Mouse (Mus musculus) lung, postnatal 0 days (tissue): ENCODE measurements at regions not wholly inside any gene's neighbourhood (a gene's known extent, or its start where the extent isn't known, plus 50 kb on each side); places are given as distances from the start of the nearest gene placed in this dataset.

Experiments
- ATAC-seq: fragments of 200-750 bp; cut with Nextera tagmentation; 2 replicates; pipeline ENCODE4 v1.8.0; 2017; ENCODE audit warnings: moderate library complexity
- DNase-seq: peaks from one replicate; pipeline ENCODE4 v3.0.0-alpha.2; 2016; ENCODE audit warnings: low spot score
- H3K27ac ChIP-seq: fragments of 300-500 bp; sonication (generic); 2 replicates; pipeline ENCODE4 v1.5.1; 2014; ENCODE audit warnings: antibody characterized with exemption, mild to moderate bottlenecking, low read length, mixed read lengths
- H3K27me3 ChIP-seq: fragments of 300-500 bp; sonication (generic); replicated peaks from 2 replicates; pipeline ENCODE4 v1.6.1; 2014; ENCODE audit warnings: low read length, mixed read lengths; ENCODE audit not compliant: insufficient read depth
- H3K36me3 ChIP-seq: fragments of 300-500 bp; sonication (generic); 2 replicates; pipeline ENCODE4 v1.6.1; 2014; ENCODE audit warnings: low read length, mixed read lengths; ENCODE audit not compliant: insufficient read depth
- H3K4me1 ChIP-seq: fragments of 300-500 bp; sonication (generic); 2 replicates; pipeline ENCODE4 v1.6.1; 2014; ENCODE audit warnings: antibody characterized with exemption, low read depth, low read length, mixed read lengths; ENCODE audit not compliant: insufficient read depth
- H3K4me2 ChIP-seq: fragments of 300-500 bp; sonication (generic); replicated peaks from 2 replicates; pipeline ENCODE4 v1.6.1; 2014; ENCODE audit warnings: low read depth, mild to moderate bottlenecking, low read length, moderate library complexity, mixed read lengths
- H3K4me3 ChIP-seq: fragments of 300-500 bp; sonication (generic); 2 replicates; pipeline ENCODE4 v1.5.1; 2014; ENCODE audit warnings: low read depth, low read length
- H3K9ac ChIP-seq: fragments of 300-500 bp; sonication (generic); replicated peaks from 2 replicates; pipeline ENCODE4 v1.6.1; 2014; ENCODE audit warnings: low read depth, mild to moderate bottlenecking
- H3K9me3 ChIP-seq: fragments of 300-500 bp; sonication (generic); 2 replicates; pipeline ENCODE4 v1.6.1; 2016; ENCODE audit warnings: low read length, mixed read lengths
- CTCF ChIP-seq: IDR thresholded peaks from 2 replicates; pipeline ENCODE4 v1.5.1; 2016; ENCODE audit warnings: antibody characterized with exemption, mild to moderate bottlenecking
- EP300 ChIP-seq: IDR thresholded peaks from 2 replicates; pipeline ENCODE4 v1.6.1; 2016; ENCODE audit warnings: antibody characterized with exemption, mild to moderate bottlenecking, control low read depth
- WGBS: fragments of 180-500 bp; shearing (Covaris S2); extraction: QIAGEN DNeasy Blood & Tissue Kit; methylation state at CpG from one replicate; pipeline ENCODE4 v1.1.7; 2014; 5-methylcytosine and 5-hydroxymethylcytosine counted together

DNA sequence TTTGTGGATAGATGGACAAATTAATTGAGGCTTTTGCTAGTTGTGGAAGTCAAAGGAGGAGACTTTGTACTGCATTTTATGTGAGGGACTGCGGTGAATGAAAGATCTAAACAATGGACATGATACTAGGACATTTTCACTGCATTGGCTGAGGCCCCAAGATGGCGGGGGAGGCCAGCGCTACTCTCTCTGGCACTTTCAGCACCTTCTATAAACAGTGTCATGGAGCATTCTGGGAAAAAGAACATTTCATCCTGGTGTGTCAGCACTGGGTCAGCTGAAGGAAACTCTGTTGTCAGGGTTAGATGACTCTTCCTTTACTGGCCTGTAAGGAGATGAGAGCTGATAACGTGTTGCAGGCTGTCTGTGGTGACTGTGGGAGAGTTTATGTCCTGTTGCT, 449.4 kb downstream of the Etnk1 start:
- H3K36me3 ChIP-seq: no peaks in the 10 kb centered on the region
- no peak overlapping the region for H3K4me3 ChIP-seq
- TF ChIP-seq CTCF (no peak), EP300 (no peak)
- no peak overlapping the region for H3K9ac ChIP-seq
- H3K4me1 ChIP-seq: no peaks in the 10 kb centered on the region
- DNase-seq (no peak), ATAC-seq (peak; percentile 25; the same call in 1 of the 2 replicates)
- no peak overlapping the region for H3K27ac ChIP-seq
- 79% methylated on average over 4 of the region's 4 CpGs for WGBS
- H3K27me3 ChIP-seq: no peaks in the 10 kb centered on the region
- no peaks in the 10 kb centered on the region for H3K9me3 ChIP-seq
- H3K4me2 ChIP-seq: no peak overlapping the region

- 44% methylated on average over 10 of the region's 10 CpGs for WGBS
- DNase-seq: peak; percentile 28
- H3K9ac ChIP-seq: no peak overlapping the region
- H3K27ac ChIP-seq: no peak overlapping the region
- peak; percentile 50; the same call in 1 of the 2 replicates for ATAC-seq
- H3K9me3 ChIP-seq: no peaks in the 10 kb centered on the region
- H3K4me3 ChIP-seq: no peak overlapping the region
- no peaks in the 10 kb centered on the region for H3K4me1 ChIP-seq
- no peaks in the 10 kb centered on the region for H3K36me3 ChIP-seq
- H3K27me3 ChIP-seq: no peaks in the 10 kb centered on the region
- TF ChIP-seq EP300 (no peak), CTCF (peak; percentile 16; the same call in 1 of the 2 replicates)
- H3K4me2 ChIP-seq: no peak overlapping the region
Measured at GRCm38 (mm10) chr6:143618558-143618957, 451.5 kb downstream of the Etnk1 start.

DNA sequence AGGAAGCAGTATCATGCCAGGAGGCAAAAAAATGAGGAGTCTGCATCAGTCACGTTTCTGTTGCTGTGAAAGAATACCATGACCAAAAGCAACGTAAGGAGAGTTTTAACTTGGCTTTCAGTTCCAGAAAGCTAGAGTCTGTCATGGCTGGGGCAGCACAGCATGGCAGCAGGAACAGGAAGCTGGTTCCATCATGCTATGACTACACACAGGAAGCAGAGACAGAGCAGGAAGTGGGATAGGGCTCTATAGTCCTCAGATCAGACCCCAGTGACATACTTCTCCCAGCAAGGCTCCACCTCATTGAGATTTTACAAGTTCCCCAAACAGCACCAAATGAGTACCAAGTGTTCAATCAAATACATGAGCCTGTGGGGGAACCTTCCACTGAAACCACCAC, 453.6 kb downstream of the Etnk1 start:
- H3K27me3 ChIP-seq: no peaks in the 10 kb centered on the region
- H3K27ac ChIP-seq: no peak overlapping the region
- no peak overlapping the region for H3K4me2 ChIP-seq
- DNase-seq: no peak
- no peak for ATAC-seq
- no peak overlapping the region for H3K9ac ChIP-seq
- no peak overlapping the region for H3K4me3 ChIP-seq
- WGBS: 77% methylated on average over 2 of the region's 2 CpGs
- TF ChIP-seq CTCF (no peak), EP300 (no peak)
- H3K4me1 ChIP-seq: no peaks in the 10 kb centered on the region
- no peaks in the 10 kb centered on the region for H3K36me3 ChIP-seq
- H3K9me3 ChIP-seq: no peaks in the 10 kb centered on the region

DNA sequence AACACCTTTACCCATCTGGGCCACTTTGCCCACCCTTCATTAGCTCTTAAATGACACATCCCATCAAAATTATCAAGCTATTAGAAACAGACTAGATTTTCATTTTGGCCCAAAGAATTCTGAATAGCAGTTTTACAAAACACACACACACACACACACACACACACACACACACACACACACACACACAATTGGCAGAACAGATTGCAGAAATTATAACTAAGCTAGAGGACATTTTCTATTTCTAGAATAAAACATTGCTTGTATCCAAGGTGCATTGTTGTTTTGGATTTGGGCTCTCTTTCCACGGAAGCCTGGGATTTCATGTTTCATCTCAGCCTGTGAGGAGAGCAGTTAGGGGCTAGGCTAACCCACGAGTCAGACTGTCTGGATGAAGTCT, 455.1 kb downstream of the Etnk1 start:
- Histone ChIP-seq H3K36me3 (no peaks in the 10 kb centered on the region), H3K9me3 (no peaks in the 10 kb centered on the region), H3K27ac (no peak overlapping the region), H3K4me1 (no peaks in the 10 kb centered on the region), H3K4me2 (no peak overlapping the region), H3K27me3 (no peaks in the 10 kb centered on the region), H3K4me3 (no peak overlapping the region), H3K9ac (no peak overlapping the region)
- DNase-seq (no peak), ATAC-seq (no peak)
- TF ChIP-seq CTCF (no peak), EP300 (no peak)
- WGBS: 77% methylated on average over 2 of the region's 2 CpGs

- no peaks in the 10 kb centered on the region for H3K36me3 ChIP-seq
- H3K27ac ChIP-seq: no peak overlapping the region
- H3K4me1 ChIP-seq: no peaks in the 10 kb centered on the region
- H3K4me3 ChIP-seq: no peak overlapping the region
- H3K4me2 ChIP-seq: no peak overlapping the region
- 61% methylated on average over 3 of the region's 3 CpGs for WGBS
- H3K9me3 ChIP-seq: no peaks in the 10 kb centered on the region
- no peak for ATAC-seq
- H3K9ac ChIP-seq: no peak overlapping the region
- DNase-seq: no peak
- TF ChIP-seq CTCF (no peak), EP300 (no peak)
- no peaks in the 10 kb centered on the region for H3K27me3 ChIP-seq
Measured at GRCm38 (mm10) chr6:143624901-143625300, 457.9 kb downstream of the Etnk1 start.

GRCm38 (mm10) chr6:143631581-143631980, 464.6 kb downstream of the Etnk1 start:
- ATAC-seq (peak; percentile 17; the same call in 1 of the 2 replicates), DNase-seq (peak; percentile 12)
- Histone ChIP-seq H3K4me2 (no peak overlapping the region), H3K9ac (no peak overlapping the region), H3K9me3 (no peaks in the 10 kb centered on the region), H3K4me1 (no peaks in the 10 kb centered on the region), H3K4me3 (no peak overlapping the region), H3K27ac (no peak overlapping the region), H3K27me3 (no peaks in the 10 kb centered on the region), H3K36me3 (no peaks in the 10 kb centered on the region)
- 41% methylated on average over 7 of the region's 7 CpGs for WGBS
- TF ChIP-seq EP300: no peak
- no peak for TF ChIP-seq CTCF

- no peak for DNase-seq
- Histone ChIP-seq H3K27me3 (no peaks in the 10 kb centered on the region), H3K4me2 (no peak overlapping the region), H3K4me1 (no peaks in the 10 kb centered on the region), H3K36me3 (no peaks in the 10 kb centered on the region), H3K4me3 (no peak overlapping the region), H3K27ac (no peak overlapping the region), H3K9me3 (no peaks in the 10 kb centered on the region), H3K9ac (no peak overlapping the region)
- 54% methylated on average over 6 of the region's 6 CpGs for WGBS
- ATAC-seq: no peak
- TF ChIP-seq CTCF (no peak), EP300 (no peak)
Measured at GRCm38 (mm10) chr6:143633710-143634109, 466.7 kb downstream of the Etnk1 start.
